Mouse (Mus musculus): Measurements from ENCODE around the gene Plscr3. TPM values are rescaled to one million over a fixed set of nuclear protein-coding genes. Genes with fewer than 3 reads are reported as not detected.
A peak's percentile ranks its signal among the peaks of the same experiment; 100 is the strongest.

Gene Plscr3
- polyA plus RNA-seq, 1 experiment from 2014 or later, result 36.3 TPM

DNA sequence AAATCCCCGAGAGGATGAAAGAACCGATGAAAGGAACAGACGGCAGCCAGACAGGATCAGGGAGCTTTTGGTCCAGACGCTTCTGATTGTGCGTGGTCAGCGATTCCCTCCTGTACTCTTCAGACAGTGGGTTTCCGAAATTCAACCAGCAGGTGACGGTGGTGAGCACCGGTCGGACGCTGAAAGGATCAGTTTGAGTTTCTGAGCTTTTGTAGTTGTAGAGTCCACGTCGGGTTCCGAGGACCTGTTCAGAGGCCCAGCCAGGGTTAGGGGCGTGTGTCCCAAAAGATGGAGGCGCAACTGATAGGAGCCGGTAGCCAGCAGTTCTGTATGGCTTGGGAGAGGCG, 34.3 kb downstream of the Plscr3 start:
- peak; percentile 38 for ATAC-seq (ENCODE audit: low read depth)
- Histone ChIP-seq H3K4me1 (ENCODE audit: control insufficient read depth, insufficient read depth, low read length) (peaks cover 8% of the 10 kb centered on the region; the same call in 1 of the 2 replicates), H3K36me3 (ENCODE audit: control insufficient read depth, insufficient read depth, low read length) (no peaks in the 10 kb centered on the region), H3K27ac (ENCODE audit: low read depth, low read length) (no peak overlapping the region; the same call in 1 of the 2 replicates), H3K4me3 (ENCODE audit: low read depth, low read length) (peak overlapping the region; percentile 38), H3K27me3 (ENCODE audit: control insufficient read depth, insufficient read depth, low read length) (no peaks in the 10 kb centered on the region), H3K9me3 (ENCODE audit: control insufficient read depth, low read length) (no peaks in the 10 kb centered on the region), H3K9ac (replicated peaks; ENCODE audit: low read depth, low read length) (peak overlapping the region; percentile 39), H3K4me2 (ENCODE audit: low read depth, low read length) (peak overlapping the region; percentile 72)
- WGBS, result under 1% methylated on average over 18 of the region's 18 CpGs

DNA sequence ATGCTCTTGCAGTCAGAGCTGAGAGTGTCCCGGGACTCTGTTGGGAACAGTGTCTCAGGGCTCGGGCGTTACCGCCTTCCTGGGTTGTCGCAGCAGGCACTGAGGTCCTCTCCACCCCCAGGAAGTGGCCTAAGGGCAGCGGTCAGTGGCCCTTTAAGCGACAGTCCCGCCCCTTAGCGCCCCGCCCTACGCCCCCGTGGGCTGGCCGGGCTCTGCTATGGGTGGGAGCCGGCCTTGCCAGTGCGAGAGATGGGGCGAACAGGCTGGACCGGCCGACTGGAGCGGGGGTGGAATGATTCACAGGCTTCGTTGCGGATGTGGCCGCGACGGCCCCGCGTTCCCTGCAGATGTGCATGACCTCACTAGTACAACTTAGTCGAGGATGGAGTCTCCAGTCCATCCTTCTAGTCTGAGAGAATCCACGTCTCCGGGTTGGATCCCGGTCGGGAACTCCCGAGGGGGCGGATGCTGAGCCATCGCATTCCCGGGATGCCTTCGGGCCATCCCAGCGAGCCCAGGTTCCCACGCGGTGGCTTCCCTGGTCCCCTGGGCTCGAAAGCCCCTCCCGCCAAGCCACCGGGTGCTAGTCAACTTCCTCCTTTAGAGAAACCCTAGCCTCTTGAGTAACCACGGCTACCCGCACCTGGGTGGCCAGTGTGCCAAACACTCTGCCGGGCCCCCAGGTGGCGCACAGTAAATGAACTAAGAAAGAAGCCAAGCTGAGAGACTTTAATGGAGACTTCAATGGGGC, 34.9 kb downstream of the Plscr3 start, which contains the start of gene Kctd11:
Gene Kctd11, minus strand, starts transcription at position 554 of the 751 bp plus-strand sequence.
- H3K9ac ChIP-seq (replicated peaks; ENCODE audit: low read depth, low read length), result peak within 1 kb of the TSS; percentile 39
- H3K4me1 ChIP-seq (ENCODE audit: control insufficient read depth, insufficient read depth, low read length), result peaks cover 8% of the 10 kb centered on the region; the same call in 1 of the 2 replicates
- ATAC-seq (ENCODE audit: low read depth), result peak; percentile 81
- peak within 1 kb of the TSS; percentile 35 for H3K27ac ChIP-seq (ENCODE audit: low read depth, low read length)
- WGBS, result 1% methylated on average over 46 of the region's 46 CpGs
- H3K4me3 ChIP-seq (ENCODE audit: low read depth, low read length), result peak within 1 kb of the TSS; percentile 38
- H3K36me3 ChIP-seq (ENCODE audit: control insufficient read depth, insufficient read depth, low read length), result no peaks in the 10 kb centered on the region
- H3K9me3 ChIP-seq (ENCODE audit: control insufficient read depth, low read length), result no peaks in the 10 kb centered on the region
- peak within 1 kb of the TSS; percentile 72 for H3K4me2 ChIP-seq (ENCODE audit: low read depth, low read length)
- H3K27me3 ChIP-seq (ENCODE audit: control insufficient read depth, insufficient read depth, low read length), result no peaks in the 10 kb centered on the region

GRCm38 (mm10) chr11:69881787-69882670, 35.9 kb downstream of the Plscr3 start:
- no peaks in the 10 kb centered on the region for H3K9me3 ChIP-seq (ENCODE audit: control insufficient read depth, low read length)
- WGBS, result 62% methylated on average over 21 of the region's 21 CpGs
- ATAC-seq (ENCODE audit: low read depth), result no peak
- H3K9ac ChIP-seq (replicated peaks; ENCODE audit: low read depth, low read length), result no peak overlapping the region
- no peaks in the 10 kb centered on the region for H3K36me3 ChIP-seq (ENCODE audit: control insufficient read depth, insufficient read depth, low read length)
- H3K4me2 ChIP-seq (ENCODE audit: low read depth, low read length), result peak overlapping the region; percentile 72
- peak overlapping the region; percentile 38 for H3K4me3 ChIP-seq (ENCODE audit: low read depth, low read length)
- H3K27me3 ChIP-seq (ENCODE audit: control insufficient read depth, insufficient read depth, low read length), result no peaks in the 10 kb centered on the region
- peaks cover 6% of the 10 kb centered on the region; the same call in 1 of the 2 replicates for H3K4me1 ChIP-seq (ENCODE audit: control insufficient read depth, insufficient read depth, low read length)
- H3K27ac ChIP-seq (ENCODE audit: low read depth, low read length), result no peak overlapping the region

DNA sequence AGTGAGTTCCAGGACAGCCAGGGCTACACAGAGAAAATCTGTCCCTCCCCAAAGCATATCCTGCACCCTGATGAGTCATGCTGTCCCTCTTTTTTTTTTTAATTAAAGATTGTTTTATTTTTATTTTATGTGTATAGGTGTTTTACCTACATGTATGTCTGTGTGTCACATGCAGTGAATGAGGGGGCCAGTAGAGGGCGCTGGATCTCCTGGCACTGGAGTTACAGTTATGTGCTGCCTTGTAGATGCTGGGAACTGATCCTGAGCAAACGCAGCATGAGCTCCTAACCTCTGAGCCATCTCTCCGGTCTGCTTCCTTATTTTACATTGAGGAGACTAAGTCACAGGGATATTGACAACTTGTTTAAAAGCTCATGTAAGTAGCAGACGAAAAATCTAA, 36.9 kb downstream of the Plscr3 start:
- Histone ChIP-seq H3K27ac (ENCODE audit: low read depth, low read length) (no peak overlapping the region), H3K4me3 (ENCODE audit: low read depth, low read length) (no peak overlapping the region), H3K9me3 (ENCODE audit: control insufficient read depth, low read length) (no peaks in the 10 kb centered on the region), H3K4me1 (ENCODE audit: control insufficient read depth, insufficient read depth, low read length) (peaks cover 5% of the 10 kb centered on the region; the same call in 1 of the 2 replicates), H3K27me3 (ENCODE audit: control insufficient read depth, insufficient read depth, low read length) (no peaks in the 10 kb centered on the region), H3K9ac (replicated peaks; ENCODE audit: low read depth, low read length) (no peak overlapping the region), H3K4me2 (ENCODE audit: low read depth, low read length) (no peak overlapping the region), H3K36me3 (ENCODE audit: control insufficient read depth, insufficient read depth, low read length) (no peaks in the 10 kb centered on the region)
- no peak for ATAC-seq (ENCODE audit: low read depth)
- WGBS, result 62% methylated on average over 4 of the region's 4 CpGs

DNA sequence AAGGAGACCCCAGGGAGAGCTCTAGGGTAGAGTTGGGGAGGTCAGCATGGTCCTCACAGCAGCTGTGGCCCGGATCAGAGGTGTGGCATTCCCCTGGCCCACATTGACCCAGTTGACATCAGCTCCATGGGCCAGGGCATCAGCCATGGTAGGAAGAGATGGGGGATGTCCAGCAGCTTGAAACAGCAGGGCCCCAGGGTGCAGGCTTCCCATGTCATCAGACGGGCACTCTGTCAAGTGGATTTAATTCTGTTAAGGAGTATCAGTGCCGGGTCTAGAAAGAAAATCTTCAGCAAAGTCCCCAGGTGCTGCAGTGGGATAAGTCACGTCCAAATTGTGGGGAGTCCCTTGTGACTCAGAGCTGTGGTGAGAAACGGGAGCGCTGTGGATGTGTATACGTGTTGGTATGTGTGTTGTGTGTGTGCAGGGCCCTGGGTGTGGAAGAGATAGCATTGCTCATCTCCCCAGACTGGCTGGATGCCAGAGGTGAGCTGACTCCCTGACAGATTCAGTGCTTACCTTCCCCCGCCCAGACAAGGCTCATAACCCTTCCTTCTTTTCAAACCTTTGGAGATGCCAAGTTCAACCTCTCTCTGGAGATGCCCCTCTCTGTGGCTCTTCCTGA, 37.5 kb downstream of the Plscr3 start:
- no peaks in the 10 kb centered on the region for H3K36me3 ChIP-seq (ENCODE audit: control insufficient read depth, insufficient read depth, low read length)
- H3K27ac ChIP-seq (ENCODE audit: low read depth, low read length), result no peak overlapping the region
- H3K9ac ChIP-seq (replicated peaks; ENCODE audit: low read depth, low read length), result no peak overlapping the region
- no peak overlapping the region for H3K4me2 ChIP-seq (ENCODE audit: low read depth, low read length)
- no peak overlapping the region for H3K4me3 ChIP-seq (ENCODE audit: low read depth, low read length)
- H3K4me1 ChIP-seq (ENCODE audit: control insufficient read depth, insufficient read depth, low read length), result peaks cover 5% of the 10 kb centered on the region; the same call in 1 of the 2 replicates
- no peaks in the 10 kb centered on the region for H3K27me3 ChIP-seq (ENCODE audit: control insufficient read depth, insufficient read depth, low read length)
- no peaks in the 10 kb centered on the region for H3K9me3 ChIP-seq (ENCODE audit: control insufficient read depth, low read length)
- no peak for ATAC-seq (ENCODE audit: low read depth)
- WGBS, result 90% methylated on average over 8 of the region's 8 CpGs

DNA sequence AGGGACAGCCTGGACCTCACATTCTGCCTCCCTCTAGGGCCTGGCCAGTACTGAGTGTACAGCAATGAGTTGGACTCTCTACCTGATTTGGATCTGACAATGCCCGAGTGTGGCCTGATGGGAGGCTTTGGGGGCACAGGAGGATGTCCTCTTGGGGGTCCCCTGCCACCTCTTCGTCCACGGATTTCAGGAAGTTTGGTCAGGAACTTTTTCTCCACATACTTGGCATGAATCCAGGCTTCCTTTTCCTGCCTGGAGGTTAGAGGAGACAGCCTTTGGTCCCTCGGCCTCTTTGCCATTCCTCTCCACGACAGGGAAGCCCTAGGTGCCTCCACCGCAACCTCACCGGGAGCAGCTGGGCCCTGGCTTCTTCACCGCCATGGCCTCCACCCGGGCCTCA, 38.1 kb downstream of the Plscr3 start:
- H3K9ac ChIP-seq (replicated peaks; ENCODE audit: low read depth, low read length), result no peak overlapping the region
- no peaks in the 10 kb centered on the region for H3K9me3 ChIP-seq (ENCODE audit: control insufficient read depth, low read length)
- H3K27me3 ChIP-seq (ENCODE audit: control insufficient read depth, insufficient read depth, low read length), result no peaks in the 10 kb centered on the region
- no peak overlapping the region for H3K4me3 ChIP-seq (ENCODE audit: low read depth, low read length)
- ATAC-seq (ENCODE audit: low read depth), result no peak
- 84% methylated on average over 9 of the region's 9 CpGs for WGBS
- no peaks in the 10 kb centered on the region for H3K36me3 ChIP-seq (ENCODE audit: control insufficient read depth, insufficient read depth, low read length)
- no peak overlapping the region for H3K27ac ChIP-seq (ENCODE audit: low read depth, low read length)
- H3K4me1 ChIP-seq (ENCODE audit: control insufficient read depth, insufficient read depth, low read length), result peaks cover 5% of the 10 kb centered on the region; the same call in 1 of the 2 replicates
- H3K4me2 ChIP-seq (ENCODE audit: low read depth, low read length), result no peak overlapping the region

GRCm38 (mm10) chr11:69884663-69885062, 38.5 kb downstream of the Plscr3 start:
- no peak overlapping the region for H3K27ac ChIP-seq (ENCODE audit: low read depth, low read length)
- ATAC-seq (ENCODE audit: low read depth), result no peak
- no peak overlapping the region for H3K9ac ChIP-seq (replicated peaks; ENCODE audit: low read depth, low read length)
- H3K27me3 ChIP-seq (ENCODE audit: control insufficient read depth, insufficient read depth, low read length), result no peaks in the 10 kb centered on the region
- H3K4me1 ChIP-seq (ENCODE audit: control insufficient read depth, insufficient read depth, low read length), result peaks cover 5% of the 10 kb centered on the region; the same call in 1 of the 2 replicates
- H3K4me3 ChIP-seq (ENCODE audit: low read depth, low read length), result no peak overlapping the region
- H3K36me3 ChIP-seq (ENCODE audit: control insufficient read depth, insufficient read depth, low read length), result no peaks in the 10 kb centered on the region
- WGBS, result 75% methylated on average over 8 of the region's 8 CpGs
- H3K9me3 ChIP-seq (ENCODE audit: control insufficient read depth, low read length), result no peaks in the 10 kb centered on the region
- H3K4me2 ChIP-seq (ENCODE audit: low read depth, low read length), result no peak overlapping the region

DNA sequence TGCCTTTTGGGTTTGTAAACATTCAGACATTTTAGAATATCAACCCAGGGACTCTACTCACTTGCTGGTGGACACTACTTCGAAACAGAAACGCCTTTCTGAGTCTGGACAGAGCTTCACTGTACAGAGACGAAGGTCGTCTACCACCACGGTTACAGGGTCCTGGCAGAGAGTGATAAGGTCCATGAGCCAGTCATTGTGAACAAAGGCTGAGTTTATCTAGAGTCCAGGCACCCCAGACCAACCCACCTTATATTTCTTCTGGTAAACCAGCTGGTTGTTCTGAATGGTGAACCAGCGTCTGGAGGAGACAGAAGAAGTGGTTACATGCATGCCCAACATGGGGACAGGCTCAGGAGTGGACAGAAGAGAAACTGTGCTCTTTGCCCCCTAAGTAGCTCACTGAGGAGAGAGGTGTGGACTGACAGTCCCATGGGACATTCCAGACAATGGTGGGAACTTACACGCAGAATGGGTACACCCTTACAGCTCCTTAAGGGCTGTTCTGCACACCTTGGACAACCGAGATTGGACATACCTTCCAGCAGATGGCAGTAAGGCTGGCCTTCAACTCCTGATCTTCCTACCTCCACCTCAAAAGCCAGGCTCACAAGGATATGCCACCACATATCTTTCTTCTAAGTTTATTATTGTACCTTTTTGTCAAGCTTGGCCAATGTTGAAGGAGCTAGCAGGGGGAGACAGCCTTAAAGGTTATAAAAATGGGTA, 40.9 kb downstream of the Plscr3 start:
- no peak for ATAC-seq (ENCODE audit: low read depth)
- WGBS, result 77% methylated on average over 8 of the region's 8 CpGs
- Histone ChIP-seq H3K27ac (ENCODE audit: low read depth, low read length) (no peak overlapping the region), H3K9ac (replicated peaks; ENCODE audit: low read depth, low read length) (no peak overlapping the region), H3K4me2 (ENCODE audit: low read depth, low read length) (no peak overlapping the region), H3K9me3 (ENCODE audit: control insufficient read depth, low read length) (no peaks in the 10 kb centered on the region), H3K4me1 (ENCODE audit: control insufficient read depth, insufficient read depth, low read length) (no peaks in the 10 kb centered on the region), H3K4me3 (ENCODE audit: low read depth, low read length) (no peak overlapping the region), H3K27me3 (ENCODE audit: control insufficient read depth, insufficient read depth, low read length) (no peaks in the 10 kb centered on the region), H3K36me3 (ENCODE audit: control insufficient read depth, insufficient read depth, low read length) (no peaks in the 10 kb centered on the region)

All from neural tube, embryonic 14.5 days (tissue).